Mouse (Mus musculus) cerebellum, adult 2 months (tissue): Measurements from ENCODE around the gene Ntng2.

Source experiments
- CTCF ChIP-seq: fragments of 200-500 bp; IDR thresholded peaks from 2 replicates; pipeline ENCODE4 v1.5.1; 2011; ENCODE audit warnings: low read depth, mild to moderate bottlenecking, control low read depth, low read length, moderate library complexity, borderline replicate concordance; ENCODE audit not compliant: insufficient read depth
- POLR2A ChIP-seq: fragments of 200-500 bp; IDR thresholded peaks from 2 replicates; pipeline ENCODE4 v1.6.1; 2011; ENCODE audit warnings: low read length, control low read depth, borderline replicate concordance; ENCODE audit not compliant: insufficient read depth

- TF ChIP-seq POLR2A: no peak
- TF ChIP-seq CTCF: no peak
Measured at GRCm38 (mm10) chr2:29151941-29152340, 100.9 kb downstream of the Ntng2 start.
